Mouse (Mus musculus) liver, embryonic 14.5 days (tissue): ENCODE results near the gene Wfikkn1.

ENCODE experiments used
- CTCF ChIP-seq: IDR thresholded peaks from 2 replicates; pipeline ENCODE4 v1.5.1; 2016; ENCODE audit warnings: antibody characterized with exemption, low read depth, control low read depth
- EP300 ChIP-seq: IDR thresholded peaks from 2 replicates; pipeline ENCODE4 v1.6.1; 2016; ENCODE audit warnings: antibody characterized with exemption, low read depth

GRCm38 (mm10) chr17:25903061-25903460 lies 22.4 kb upstream of the Wfikkn1 start:
- TF ChIP-seq EP300 (no peak), CTCF (no peak)
